Mouse (Mus musculus) midbrain, postnatal 0 days (tissue): ENCODE data around the gene Tmem169. TPM values are rescaled to one million over a fixed set of nuclear protein-coding genes. Genes with fewer than 3 reads are reported as not detected.
A peak's percentile ranks its signal among the peaks of the same experiment; 100 is the strongest.
"Not testable (repeated sequence)": the region's sequence is repeated elsewhere in the genome, so short reads cannot be mapped to it uniquely, and the experiment has no call there.

Experiments used
- ATAC-seq: fragments of 200-750 bp; cut with Nextera tagmentation; 2 replicates; pipeline ENCODE4 v1.8.0; 2017; ENCODE audit warnings: moderate number of reproducible peaks, mild to moderate bottlenecking, moderate TSS enrichment, moderate library complexity; ENCODE audit not compliant: low FRiP score
- DNase-seq: peaks from one replicate; pipeline ENCODE4 v3.0.0-alpha.2; 2015; ENCODE audit warnings: low spot score
- H3K27ac ChIP-seq: fragments of 300-500 bp; sonication (generic); 2 replicates; pipeline ENCODE4 v1.5.1; 2014; ENCODE audit warnings: low read depth, mild to moderate bottlenecking, low read length, mixed read lengths
- H3K27me3 ChIP-seq: fragments of 300-500 bp; sonication (generic); 2 replicates; pipeline ENCODE4 v1.6.1; 2014; ENCODE audit warnings: low read length, control low read depth, mixed read lengths; ENCODE audit not compliant: insufficient read depth
- H3K36me3 ChIP-seq: fragments of 300-500 bp; sonication (generic); 2 replicates; pipeline ENCODE4 v1.6.1; 2014; ENCODE audit warnings: low read length, control low read depth, mixed read lengths; ENCODE audit not compliant: insufficient read depth
- H3K4me1 ChIP-seq: fragments of 300-500 bp; sonication (generic); 2 replicates; pipeline ENCODE4 v1.6.1; 2014; ENCODE audit warnings: mild to moderate bottlenecking, control low read depth, antibody characterized with exemption, low read length, mixed read lengths; ENCODE audit not compliant: insufficient read depth
- H3K4me2 ChIP-seq: fragments of 300-500 bp; sonication (generic); 2 replicates; pipeline ENCODE4 v1.6.1; 2014; ENCODE audit warnings: low read depth, mild to moderate bottlenecking, low read length, mixed read lengths; ENCODE audit not compliant: poor library complexity, severe bottlenecking
- H3K4me3 ChIP-seq: fragments of 300-500 bp; sonication (generic); 2 replicates; pipeline ENCODE4 v1.5.1; 2014; ENCODE audit warnings: low read depth, mild to moderate bottlenecking, low read length, moderate library complexity
- H3K9ac ChIP-seq: fragments of 300-500 bp; sonication (generic); replicated peaks from 2 replicates; pipeline ENCODE4 v1.6.1; 2014; ENCODE audit warnings: mild to moderate bottlenecking, low read length, moderate library complexity, mixed read lengths; ENCODE audit not compliant: poor library complexity, severe bottlenecking
- H3K9me3 ChIP-seq: fragments of 300-500 bp; sonication (generic); 2 replicates; pipeline ENCODE4 v1.6.1; 2016; ENCODE audit warnings: low read length, control low read depth
- CTCF ChIP-seq: IDR thresholded peaks from 2 replicates; pipeline ENCODE4 v1.5.1; 2016; ENCODE audit warnings: antibody characterized with exemption, mild to moderate bottlenecking
- WGBS: fragments of 180-500 bp; shearing (Covaris S2); extraction: QIAGEN DNeasy Blood & Tissue Kit; methylation state at CpG from one replicate; pipeline ENCODE4 v1.1.7; 2014; 5-methylcytosine and 5-hydroxymethylcytosine counted together
- polyA plus RNA-seq: library from polyadenylated mRNA; unstranded; fragments of >200 nt; fragmentation: Nextera tagmentation; extraction: Ambion mirVana; gene quantifications from 2 replicates; pipeline ENCODE4 v1.2.1, GENCODE M21; 2015
- total RNA-seq: library from RNA; depleted of rRNA; stranded (reverse); fragments of >200 nt; gene quantifications from 2 replicates; pipeline ENCODE4 v1.2.3, GENCODE M21; 2014

The Tmem169 gene
- total and polyA plus RNA-seq, 2 experiments from 2014 or later, result 34.1 to 37.3 TPM

DNA sequence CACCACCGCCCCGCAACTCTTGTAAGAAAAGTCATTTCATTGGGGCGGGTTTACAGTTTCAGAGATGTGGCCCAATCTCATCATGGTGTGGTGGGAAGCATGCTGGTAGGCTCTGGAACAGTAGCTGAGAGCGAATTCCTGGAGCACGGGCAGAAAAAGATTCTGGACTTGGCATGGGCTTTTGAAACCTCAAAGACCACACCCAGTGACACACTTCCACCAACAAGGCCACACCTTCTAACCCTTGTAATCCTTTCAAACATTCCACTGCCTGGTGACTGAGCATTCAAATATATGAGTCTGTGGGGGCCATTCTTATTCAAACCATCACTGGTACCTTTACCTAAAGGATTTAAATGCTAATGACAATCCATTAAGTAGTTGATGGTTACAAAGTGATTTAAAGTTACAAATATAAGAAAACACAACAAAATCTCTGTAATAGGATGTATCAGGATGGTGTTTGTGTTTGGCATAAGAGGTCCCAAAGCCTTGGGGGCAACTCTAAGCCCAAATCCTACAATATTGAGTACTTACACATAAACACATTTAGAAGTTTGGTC lies 41.5 kb upstream of the Tmem169 start:
- Histone ChIP-seq H3K4me2 (no peak overlapping the region), H3K9me3 (no peaks in the 10 kb centered on the region), H3K9ac (no peak overlapping the region), H3K27me3 (no peaks in the 10 kb centered on the region), H3K36me3 (no peaks in the 10 kb centered on the region), H3K27ac (no peak overlapping the region), H3K4me1 (no peaks in the 10 kb centered on the region), H3K4me3 (no peak overlapping the region)
- no peak for TF ChIP-seq CTCF
- WGBS, result 90% methylated on average over 5 of the region's 5 CpGs
- ATAC-seq (no peak), DNase-seq (no peak)

DNA sequence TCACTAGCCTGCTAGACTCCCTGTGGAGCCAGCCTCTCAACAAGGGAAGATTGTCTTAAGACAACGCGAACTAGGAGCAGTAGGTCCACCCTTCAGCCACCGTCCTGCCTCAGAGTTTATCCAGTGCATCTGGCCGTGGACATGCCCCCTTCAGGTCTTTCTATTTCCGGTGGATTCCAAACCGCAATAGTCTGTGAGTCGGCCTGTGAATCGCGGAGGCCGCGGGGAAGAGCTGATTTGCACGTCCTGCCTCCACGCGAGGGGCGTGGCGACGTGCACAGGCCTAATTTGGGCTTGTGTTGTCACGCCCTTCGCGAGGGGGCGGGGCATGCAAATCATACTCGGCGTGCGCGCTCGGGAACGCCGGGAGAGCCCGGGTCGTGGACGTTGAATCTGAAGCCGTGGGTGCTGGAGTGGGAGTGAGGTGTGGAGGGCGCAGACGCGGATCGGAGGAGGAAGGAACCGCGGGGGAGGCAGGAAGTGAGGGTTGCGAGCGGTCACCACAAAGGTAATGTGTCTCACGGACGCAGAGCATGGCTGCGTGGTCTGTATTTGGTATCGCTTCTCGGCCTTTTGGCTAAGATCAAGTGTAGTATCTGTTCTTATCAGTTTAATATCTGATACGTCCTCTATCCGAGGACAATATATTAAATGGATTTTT lies 40.4 kb upstream of the Tmem169 start:
- peak overlapping the region; percentile 79 for H3K9ac ChIP-seq
- H3K4me3 ChIP-seq, result peak overlapping the region; percentile 48
- H3K4me1 ChIP-seq, result no peaks in the 10 kb centered on the region
- ATAC-seq (peak; percentile 94), DNase-seq (peak; percentile 96)
- peak overlapping the region; percentile 96 for H3K27ac ChIP-seq
- H3K4me2 ChIP-seq, result peak overlapping the region; percentile 56
- H3K27me3 ChIP-seq, result no peaks in the 10 kb centered on the region
- no peaks in the 10 kb centered on the region for H3K36me3 ChIP-seq
- under 1% methylated on average over 44 of the region's 47 CpGs for WGBS
- TF ChIP-seq CTCF, result peak; percentile 55
- no peaks in the 10 kb centered on the region for H3K9me3 ChIP-seq

DNA sequence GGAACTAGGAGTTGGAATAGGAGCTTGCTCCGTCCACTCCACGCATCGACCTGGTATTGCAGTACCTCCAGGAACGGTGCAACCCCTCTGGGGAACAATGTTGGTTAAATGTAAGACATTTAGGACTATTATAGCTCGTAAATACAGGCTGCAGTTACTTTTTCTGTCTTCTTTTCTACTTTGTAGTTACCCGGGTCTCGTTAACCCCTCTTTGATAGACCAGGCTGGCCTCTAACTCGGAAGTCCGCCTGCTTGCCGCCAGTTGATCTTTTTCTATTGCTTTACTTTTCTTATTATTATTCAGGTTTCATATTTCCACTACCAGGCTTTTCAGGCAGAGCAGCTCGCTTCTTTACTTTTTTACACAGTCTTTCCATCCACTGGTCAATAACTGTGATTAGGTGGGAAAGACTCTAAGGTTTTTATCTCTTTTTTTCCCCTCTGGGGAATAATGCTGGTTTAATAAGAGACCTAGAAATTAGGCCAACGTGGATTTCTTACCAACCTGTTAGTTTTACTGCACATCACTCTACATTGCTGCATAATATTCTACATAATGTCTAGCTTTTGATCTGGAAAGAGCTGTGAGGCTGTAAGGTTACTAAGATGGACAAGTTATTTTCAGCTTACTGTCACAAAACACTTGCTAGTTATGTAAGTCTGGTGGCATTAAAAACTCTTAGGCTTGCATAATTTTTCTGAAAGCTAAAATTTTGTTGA lies 39.7 kb upstream of the Tmem169 start:
- Histone ChIP-seq H3K27ac (peak overlapping the region; percentile 96), H3K36me3 (no peaks in the 10 kb centered on the region), H3K4me2 (peak overlapping the region; percentile 56), H3K27me3 (no peaks in the 10 kb centered on the region), H3K9me3 (no peaks in the 10 kb centered on the region), H3K4me1 (no peaks in the 10 kb centered on the region), H3K9ac (no peak overlapping the region), H3K4me3 (peak overlapping the region; percentile 48)
- WGBS, result 2% methylated on average over 12 of the region's 12 CpGs
- DNase-seq (peak; percentile 77), ATAC-seq (no peak)
- TF ChIP-seq CTCF, result no peak

DNA sequence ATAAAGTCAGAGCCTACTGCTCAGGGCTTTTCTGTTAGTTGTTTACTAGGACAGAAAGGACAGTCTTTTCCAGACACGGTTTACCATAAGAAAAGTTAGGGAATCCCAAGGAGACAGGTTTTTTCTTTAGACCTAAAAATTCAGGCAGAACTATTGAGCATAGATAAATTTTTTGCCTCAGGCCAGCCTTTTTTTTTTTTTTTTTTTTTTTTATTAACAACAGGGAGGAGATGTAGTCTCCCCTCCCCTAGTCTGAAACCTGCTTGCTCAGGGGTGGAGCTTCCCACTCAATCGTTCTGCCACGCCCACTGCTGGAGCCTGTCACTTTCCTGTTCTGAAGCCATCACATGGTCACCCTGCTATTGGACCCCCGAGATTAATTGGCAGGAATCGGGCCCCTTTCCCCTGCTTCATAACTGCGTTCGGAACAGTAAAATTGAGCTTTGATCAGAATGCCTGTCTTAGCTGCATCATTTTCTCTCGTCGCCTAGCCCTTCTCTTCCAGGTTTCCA lies 35.9 kb upstream of the Tmem169 start:
- not testable (repeated sequence) for H3K4me3 ChIP-seq, ATAC-seq, H3K9ac ChIP-seq, H3K27me3 ChIP-seq, H3K36me3 ChIP-seq, H3K9me3 ChIP-seq, H3K4me1 ChIP-seq, H3K27ac ChIP-seq, DNase-seq, H3K4me2 ChIP-seq
- WGBS, result 46% methylated on average over 9 of the region's 9 CpGs

DNA sequence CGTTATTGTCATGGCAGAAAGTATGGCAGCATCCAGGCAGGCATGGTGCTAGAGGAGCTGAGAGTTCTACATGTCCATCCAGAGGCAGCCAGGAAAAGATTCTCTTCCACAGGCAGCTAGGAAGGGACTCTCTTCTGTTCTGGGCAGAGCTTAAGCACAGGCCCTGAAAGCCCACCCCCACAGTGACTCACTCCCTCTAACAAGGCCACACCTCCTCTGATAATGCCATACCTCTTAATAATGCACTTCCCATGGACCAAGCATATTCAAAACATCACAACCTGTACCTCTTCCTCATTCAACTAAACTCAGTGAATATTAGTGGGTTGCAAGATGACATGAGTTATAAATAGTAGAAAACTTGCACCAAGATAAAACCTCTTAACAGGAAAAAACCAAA lies 32.4 kb upstream of the Tmem169 start:
- DNase-seq (no peak), ATAC-seq (no peak)
- TF ChIP-seq CTCF, result no peak
- WGBS, result 83% methylated on average over 1 of the region's 1 CpGs
- no peak overlapping the region for H3K27ac ChIP-seq
- no peaks in the 10 kb centered on the region for H3K9me3 ChIP-seq
- H3K36me3 ChIP-seq, result no peaks in the 10 kb centered on the region
- no peak overlapping the region for H3K9ac ChIP-seq
- H3K4me1 ChIP-seq, result peaks cover 8% of the 10 kb centered on the region; the same call in 1 of the 2 replicates
- no peaks in the 10 kb centered on the region for H3K27me3 ChIP-seq
- H3K4me2 ChIP-seq, result no peak overlapping the region
- H3K4me3 ChIP-seq, result no peak overlapping the region
